Mouse (Mus musculus) lung, postnatal 0 days (tissue): ENCODE results near the gene Asgr1.

Experiments used
- CTCF ChIP-seq: IDR thresholded peaks from 2 replicates; pipeline ENCODE4 v1.5.1; 2016; ENCODE audit warnings: antibody characterized with exemption, mild to moderate bottlenecking
- EP300 ChIP-seq: IDR thresholded peaks from 2 replicates; pipeline ENCODE4 v1.6.1; 2016; ENCODE audit warnings: antibody characterized with exemption, mild to moderate bottlenecking, control low read depth

DNA sequence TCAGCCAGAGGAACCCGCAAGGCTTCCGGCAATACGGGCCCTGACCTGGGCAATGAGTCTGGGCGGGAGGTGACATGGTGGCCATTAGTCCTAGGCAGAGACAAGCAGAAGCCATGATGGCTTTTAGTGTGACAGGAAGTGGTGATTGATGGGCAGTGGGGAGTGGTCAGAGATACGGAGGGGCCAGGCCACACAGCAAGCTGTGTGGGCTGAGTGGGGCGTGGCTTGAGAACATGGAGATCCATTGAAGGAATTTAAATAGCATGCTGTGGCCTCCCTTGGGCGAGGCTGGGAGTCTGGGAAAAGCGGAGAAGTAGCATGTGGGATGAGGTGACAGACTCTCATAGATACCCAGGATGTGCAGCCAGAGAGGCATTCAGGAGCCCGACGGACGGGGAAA, 43.5 kb downstream of the Asgr1 start:
- TF ChIP-seq CTCF (no peak), EP300 (no peak)
